Mouse (Mus musculus) bone marrow macrophage, adult 2 months (primary cell): ENCODE results near the gene Grin2b. TPM values are rescaled to one million over a fixed set of nuclear protein-coding genes. Genes with fewer than 3 reads are reported as not detected.

Source experiments
- H3K27ac ChIP-seq: 2 replicates; pipeline ENCODE4 v1.5.1; 2012; ENCODE audit warnings: low read depth, low read length; ENCODE audit not compliant: insufficient read depth
- H3K4me1 ChIP-seq: 2 replicates; pipeline ENCODE4 v1.6.1; 2012; ENCODE audit warnings: low read length; ENCODE audit not compliant: control insufficient read depth, insufficient read depth
- H3K4me3 ChIP-seq: 2 replicates; pipeline ENCODE4 v1.5.1; 2012; ENCODE audit warnings: mild to moderate bottlenecking, low read length, moderate library complexity; ENCODE audit not compliant: insufficient read depth
- CTCF ChIP-seq: IDR thresholded peaks from 2 replicates; pipeline ENCODE4 v1.5.1; 2012; ENCODE audit warnings: low read depth, mild to moderate bottlenecking, low read length, moderate library complexity
- POLR2A ChIP-seq: IDR thresholded peaks from 2 replicates; pipeline ENCODE4 v1.6.1; 2012; ENCODE audit warnings: mild to moderate bottlenecking, low read depth, low read length, borderline replicate concordance
- polyA plus RNA-seq: library from polyadenylated mRNA; stranded (reverse); fragments of >200 nt; gene quantifications from 2 replicates; pipeline ENCODE4 v1.2.4, GENCODE M21; 2012; ENCODE audit not compliant: missing spikeins, insufficient read depth, insufficient read length

Grin2b gene
- polyA plus RNA-seq, 1 experiment: not detected

DNA sequence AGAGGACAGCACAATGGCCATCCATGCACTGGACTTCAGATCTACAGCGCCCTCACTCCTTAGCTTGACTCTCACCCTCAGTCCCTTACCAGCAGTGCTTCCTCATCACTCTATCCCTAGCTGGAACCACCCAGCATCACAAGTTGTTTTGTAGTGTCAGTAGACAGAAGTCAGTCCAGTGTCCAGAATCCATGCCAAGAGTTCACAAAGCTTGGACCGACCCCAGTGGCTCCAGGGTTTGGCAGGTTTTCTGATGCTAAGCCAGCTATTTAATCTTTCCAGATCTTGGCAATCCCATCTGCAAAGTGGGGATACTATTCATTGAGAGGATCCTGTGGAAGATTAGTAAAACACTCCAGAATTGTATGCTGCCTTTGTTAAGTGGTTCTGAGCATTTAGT is 355.9 kb downstream of the Grin2b start:
- Histone ChIP-seq H3K4me1 (no peaks in the 10 kb centered on the region), H3K27ac (no peak overlapping the region), H3K4me3 (no peak overlapping the region)
- no peak for TF ChIP-seq CTCF
- no peak for TF ChIP-seq POLR2A

DNA sequence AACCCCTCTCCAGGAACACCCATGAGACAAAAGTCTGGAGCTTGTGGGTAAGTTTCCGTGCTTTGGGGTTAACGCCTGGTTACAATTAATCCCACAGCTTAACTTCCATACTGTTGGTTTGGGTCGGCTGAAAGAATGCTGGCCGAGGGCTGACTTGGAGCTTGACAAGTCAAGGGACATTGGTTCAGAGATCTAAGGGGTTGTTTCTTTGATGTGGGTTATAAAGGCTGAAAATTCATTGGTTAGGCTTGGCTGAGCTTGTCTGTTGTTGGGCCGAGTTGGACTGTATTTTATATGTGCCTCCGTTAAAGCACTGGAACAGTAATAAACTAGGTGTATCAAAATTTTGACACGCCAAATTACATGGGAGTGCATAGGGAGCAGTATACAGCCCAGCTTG is 359.6 kb downstream of the Grin2b start:
- Histone ChIP-seq H3K4me1 (no peaks in the 10 kb centered on the region), H3K4me3 (no peak overlapping the region), H3K27ac (no peak overlapping the region)
- TF ChIP-seq POLR2A: no peak
- no peak for TF ChIP-seq CTCF

DNA sequence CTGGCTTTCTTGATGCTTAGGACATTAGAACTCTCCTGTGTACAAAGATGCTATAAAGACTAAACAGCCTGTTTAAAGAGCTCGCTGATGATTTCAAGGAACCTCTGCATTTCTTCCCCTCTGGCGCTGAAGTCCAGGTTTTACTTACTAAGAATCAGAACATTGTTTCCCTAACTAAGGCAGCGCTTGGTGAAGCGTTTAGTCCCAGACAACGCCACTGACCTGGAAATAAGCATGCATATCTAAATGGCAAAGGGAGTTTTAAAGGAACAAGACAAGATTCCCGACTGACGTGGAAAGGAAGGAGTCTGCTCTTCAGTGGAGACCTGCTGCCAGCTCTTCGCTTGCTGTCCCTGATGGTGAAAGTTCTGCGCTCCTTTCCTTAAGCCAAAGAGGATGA is 367.9 kb downstream of the Grin2b start:
- Histone ChIP-seq H3K4me1 (no peaks in the 10 kb centered on the region), H3K4me3 (no peak overlapping the region), H3K27ac (no peak overlapping the region)
- no peak for TF ChIP-seq POLR2A
- no peak for TF ChIP-seq CTCF

DNA sequence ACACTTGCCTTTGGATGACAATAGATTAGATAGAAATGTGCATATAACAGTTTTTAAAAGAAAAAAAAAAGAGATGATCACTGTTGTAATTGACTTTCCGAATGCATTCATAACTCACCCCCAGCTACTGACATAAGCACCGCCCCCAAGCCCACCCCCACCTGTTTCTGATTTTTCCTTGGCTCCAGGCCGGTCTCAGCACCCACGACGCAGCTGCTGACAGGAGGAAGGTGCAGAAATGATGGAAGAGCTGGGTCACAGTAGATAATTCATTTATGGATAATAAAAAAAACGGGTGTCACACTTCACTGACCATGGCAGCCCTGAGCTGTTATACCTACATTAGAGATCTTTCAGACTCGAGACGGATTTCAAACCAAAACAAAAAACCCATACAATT is 373.4 kb downstream of the Grin2b start:
- Histone ChIP-seq H3K4me1 (no peaks in the 10 kb centered on the region), H3K27ac (no peak overlapping the region), H3K4me3 (no peak overlapping the region)
- no peak for TF ChIP-seq CTCF

DNA sequence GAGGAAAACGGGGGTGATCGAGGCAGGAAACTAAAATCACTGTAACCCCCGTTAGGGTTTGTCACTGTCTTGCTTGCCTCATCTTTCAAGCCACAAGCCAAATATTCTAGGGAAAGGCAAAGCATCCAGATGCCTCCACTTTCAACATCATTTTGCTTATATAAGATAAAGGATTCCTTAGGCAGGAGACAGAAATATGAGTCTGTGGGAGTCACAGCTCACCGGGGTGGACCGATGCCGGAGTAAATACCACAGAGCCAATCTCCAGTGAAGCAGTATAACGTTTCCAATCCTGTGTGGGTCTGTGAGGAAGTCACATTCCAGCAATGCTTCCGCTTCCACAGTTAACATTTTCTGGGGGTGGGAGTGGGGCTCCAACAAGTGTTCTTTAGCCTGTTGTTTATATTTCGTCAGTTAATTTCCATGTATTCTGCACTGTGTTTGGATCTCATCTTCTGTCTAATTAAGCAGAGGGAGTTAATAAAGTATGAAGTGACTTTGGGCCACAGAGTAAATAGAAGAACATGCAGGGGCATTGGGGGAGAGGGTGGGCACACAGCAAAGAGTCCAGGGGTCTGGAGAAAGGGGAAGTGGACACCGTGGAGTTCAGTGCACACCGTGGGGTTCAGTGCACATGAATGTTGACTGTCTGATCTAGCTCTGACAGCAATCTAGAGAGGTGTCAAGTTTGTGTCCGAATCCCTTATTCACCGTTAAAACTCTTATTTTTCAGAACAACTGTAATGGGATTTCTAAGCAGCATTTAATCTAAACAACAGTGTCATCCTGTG is 374.9 kb downstream of the Grin2b start:
- Histone ChIP-seq H3K4me3 (no peak overlapping the region), H3K4me1 (no peaks in the 10 kb centered on the region), H3K27ac (no peak overlapping the region)
- TF ChIP-seq CTCF: no peak
- TF ChIP-seq POLR2A: no peak

DNA sequence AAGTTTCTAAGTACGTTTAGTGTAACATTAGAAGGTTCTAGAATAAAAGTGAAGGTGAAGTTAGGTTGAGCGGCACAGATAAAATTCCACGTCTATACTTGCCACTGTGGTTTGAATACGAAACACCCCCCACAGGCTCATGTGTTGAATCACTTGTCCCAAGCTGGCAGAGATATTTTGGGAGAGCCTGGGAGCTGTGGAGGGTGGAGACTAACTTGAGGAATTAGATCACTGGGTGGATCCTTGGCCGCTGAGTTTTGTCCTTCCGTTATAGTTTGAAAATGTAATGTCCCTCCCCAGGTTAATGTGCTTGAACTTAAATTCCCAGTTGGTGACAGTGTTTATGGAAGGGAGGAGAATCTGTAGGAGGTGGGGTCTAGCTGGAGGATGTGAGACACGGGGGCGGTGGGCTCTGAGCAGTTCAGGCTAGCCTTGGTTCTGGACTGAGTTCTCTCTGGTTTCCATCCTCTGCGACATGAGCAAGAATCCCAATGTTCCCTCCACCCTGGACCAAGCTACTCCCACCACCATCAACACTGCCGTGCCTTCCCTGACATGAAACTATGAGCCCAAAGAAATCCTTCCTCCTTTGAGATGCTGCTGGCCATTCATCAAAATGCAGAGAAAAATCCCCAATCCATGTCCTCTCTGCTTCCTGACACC is 375.8 kb downstream of the Grin2b start:
- no peaks in the 10 kb centered on the region for H3K4me1 ChIP-seq
- TF ChIP-seq CTCF (no peak), POLR2A (no peak)

DNA sequence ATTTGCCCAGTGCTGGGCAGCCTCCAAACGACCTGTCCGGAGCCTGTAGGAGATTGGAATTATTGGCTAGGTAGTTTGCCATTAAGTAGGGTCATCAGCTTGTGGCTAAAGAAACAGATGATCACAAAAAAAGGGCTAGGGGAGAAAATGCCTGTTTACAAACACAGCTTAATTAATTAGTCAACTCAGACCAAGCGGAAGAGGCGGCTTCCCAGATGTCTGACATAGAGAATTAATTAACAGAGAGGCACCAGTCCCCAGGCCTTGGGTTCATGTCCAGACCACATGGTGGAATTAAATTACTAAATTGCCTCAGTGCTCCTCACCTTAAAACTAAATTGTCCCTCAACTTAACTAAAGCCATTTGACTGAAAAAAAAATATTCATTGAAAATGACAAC is 376.4 kb downstream of the Grin2b start:
- no peak overlapping the region for H3K27ac ChIP-seq
- no peak overlapping the region for H3K4me3 ChIP-seq
- no peaks in the 10 kb centered on the region for H3K4me1 ChIP-seq
- TF ChIP-seq POLR2A (no peak), CTCF (no peak)

More for the DNA sequence above, 375.8 kb downstream of the Grin2b start:
- H3K4me3 ChIP-seq: no peak overlapping the region
- H3K27ac ChIP-seq: no peak overlapping the region

DNA sequence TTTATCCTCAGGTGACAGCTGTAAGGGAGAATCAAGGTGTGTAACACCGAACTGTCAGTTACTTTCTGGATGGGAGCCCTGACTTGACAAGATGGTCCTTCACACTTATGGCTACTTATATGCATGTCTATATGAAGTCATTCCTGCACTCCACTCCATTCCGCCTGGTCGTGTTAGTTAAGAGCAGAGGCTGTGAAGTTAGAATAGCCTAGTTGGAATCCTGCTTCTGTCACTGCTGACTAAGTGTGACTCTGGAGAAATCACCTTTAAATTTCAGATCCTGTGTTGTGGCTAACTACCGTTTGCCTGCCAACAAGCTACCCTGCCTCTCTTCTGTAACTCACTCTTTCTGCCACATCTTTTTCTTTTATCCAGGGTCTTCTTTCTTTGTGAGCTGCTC is 381.9 kb downstream of the Grin2b start:
- Histone ChIP-seq H3K4me1 (no peaks in the 10 kb centered on the region), H3K4me3 (no peak overlapping the region), H3K27ac (no peak overlapping the region)
- TF ChIP-seq POLR2A (no peak), CTCF (no peak)

DNA sequence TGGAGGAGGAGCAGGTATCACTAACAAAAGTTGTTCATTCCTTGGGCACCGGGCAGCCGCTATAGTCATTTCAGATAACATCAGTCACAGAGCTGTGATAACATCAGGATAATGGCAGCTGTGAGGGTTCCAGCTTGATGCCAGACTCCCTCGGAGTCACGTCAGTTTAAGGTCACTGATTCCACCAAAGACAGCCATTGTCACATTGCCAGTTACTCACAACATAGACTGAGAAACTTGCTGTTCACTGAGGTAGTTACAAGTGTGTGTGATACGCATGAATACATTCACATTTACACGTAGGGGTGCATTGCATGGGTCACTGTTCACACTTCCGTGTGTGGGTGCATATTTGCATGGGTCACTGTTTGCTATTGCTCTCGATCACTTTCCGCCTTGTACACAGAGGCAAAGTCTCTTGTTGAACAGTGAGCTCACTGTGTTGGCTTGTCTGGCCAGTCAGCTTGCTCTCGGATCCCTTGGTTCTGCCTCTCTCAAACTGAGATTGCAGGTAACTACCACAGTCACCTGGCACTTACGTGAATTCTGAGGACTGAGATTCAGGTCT is 383.6 kb downstream of the Grin2b start:
- H3K4me3 ChIP-seq: no peak overlapping the region
- H3K4me1 ChIP-seq: no peaks in the 10 kb centered on the region
- no peak overlapping the region for H3K27ac ChIP-seq
- TF ChIP-seq POLR2A (no peak), CTCF (no peak)

DNA sequence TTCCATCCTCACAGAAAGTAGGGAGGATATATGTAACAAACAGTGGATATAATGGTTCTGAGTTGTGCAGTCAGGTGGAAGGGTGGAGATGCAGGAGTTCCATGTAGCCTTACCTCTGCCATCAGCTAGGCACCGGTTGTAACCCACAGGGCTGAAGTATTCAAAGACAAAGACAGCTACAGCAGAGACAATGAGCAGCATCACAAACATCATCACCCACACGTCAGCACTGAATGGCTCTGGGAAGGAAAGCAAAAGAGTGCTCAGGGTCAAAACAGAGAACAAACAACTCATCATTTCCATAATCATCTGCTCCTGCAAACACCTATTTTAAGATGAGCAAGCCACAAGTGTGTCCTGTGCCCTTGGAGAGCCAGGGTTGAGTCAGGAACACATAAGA is 398.6 kb downstream of the Grin2b start:
- Histone ChIP-seq H3K4me1 (no peaks in the 10 kb centered on the region), H3K27ac (no peak overlapping the region), H3K4me3 (no peak overlapping the region)
- TF ChIP-seq POLR2A (no peak), CTCF (no peak)

DNA sequence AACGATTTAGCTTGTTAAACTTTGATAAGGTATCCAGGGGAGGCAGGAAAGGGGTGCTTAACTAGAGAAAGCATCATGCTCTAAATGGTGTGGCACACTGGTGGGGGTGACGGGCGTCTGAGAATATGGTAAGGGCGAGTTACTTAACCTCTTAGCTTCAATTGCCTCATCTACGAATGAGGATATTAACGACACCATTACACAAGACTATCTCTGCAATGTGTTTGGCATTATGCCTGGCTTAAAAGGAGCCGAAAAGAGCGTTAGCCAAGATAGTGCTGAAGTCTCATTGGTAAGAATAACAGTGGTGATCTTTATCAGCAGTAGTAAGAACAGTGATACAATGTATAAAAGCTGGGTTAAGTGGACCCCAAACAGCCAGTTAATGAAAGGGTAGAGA is 405.7 kb downstream of the Grin2b start:
- H3K4me3 ChIP-seq: no peak overlapping the region
- H3K4me1 ChIP-seq: no peaks in the 10 kb centered on the region
- no peak overlapping the region for H3K27ac ChIP-seq
- TF ChIP-seq POLR2A: no peak
- no peak for TF ChIP-seq CTCF
